Mouse (Mus musculus) left cerebral cortex, postnatal 25 days (tissue): ENCODE measurements around the gene Ptf1a. TPM values are rescaled to one million over a fixed set of nuclear protein-coding genes. Genes with fewer than 3 reads are reported as not detected.
A peak's percentile ranks its signal among the peaks of the same experiment; 100 is the strongest.

ENCODE experiments used
- DNase-seq, 2 experiments: peaks; one replicate each; pipeline ENCODE4 v3.0.0; 2022; ENCODE audit warnings: low spot score in 2 of 2, mixed read lengths in 1 of 2
- intact Hi-C: fragments of 180-260 bp; cut with DNase I; formaldehyde crosslinking; loops from one replicate; pipeline ENCODE4 v1.15.1; 2025
- total RNA-seq, 2 experiments: library from RNA; stranded (reverse); gene quantifications; 2 replicates each; pipeline ENCODE4 v1.2.3; 2021

Gene Ptf1a
- total RNA-seq, result not detected

DNA sequence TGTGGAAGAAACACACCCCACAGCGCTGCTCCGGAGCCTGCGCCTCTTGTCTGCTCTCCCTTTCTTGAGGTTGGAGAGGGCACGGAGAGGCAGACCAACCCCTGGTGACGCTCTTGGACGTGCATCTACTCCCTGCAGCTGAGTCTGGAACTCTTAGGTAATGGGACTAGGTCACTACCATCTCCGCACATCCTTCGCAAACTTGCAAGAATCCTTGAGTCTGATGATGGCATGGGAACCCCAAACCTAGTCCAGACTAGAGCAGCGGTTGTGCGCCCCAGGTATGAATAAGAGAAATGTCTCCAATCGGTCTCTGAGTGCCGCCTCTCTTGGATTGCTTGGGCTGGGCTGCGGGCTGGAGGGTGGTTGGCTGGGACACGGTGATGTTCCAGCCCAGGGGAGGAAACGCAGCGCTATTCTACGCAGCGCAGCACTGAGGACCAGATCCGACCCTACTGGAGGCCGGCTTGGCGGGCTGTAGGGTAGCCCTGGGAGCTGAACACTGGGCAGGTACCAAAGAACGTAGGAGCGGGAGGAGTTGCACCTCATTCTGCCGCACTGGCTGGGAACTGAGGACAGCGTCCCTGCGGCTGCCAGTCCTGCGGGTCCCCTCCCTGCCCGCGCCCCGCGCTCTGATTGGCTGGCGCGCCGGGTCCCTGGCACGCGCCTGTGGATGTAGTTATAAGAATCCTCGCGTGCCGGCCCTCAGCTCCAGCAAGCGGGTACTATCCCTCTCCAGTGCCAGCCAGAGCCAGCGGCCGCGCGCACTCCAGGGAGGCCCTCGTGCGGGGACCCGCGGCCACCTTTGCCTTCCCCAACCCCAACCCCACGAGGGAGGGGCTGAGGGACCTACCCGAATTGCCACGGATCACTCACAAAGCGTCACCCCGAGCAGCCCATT is at the start of gene Ptf1a:
TSS of gene Ptf1a (plus strand) at position 733 of the 901 bp plus-strand sequence.
- no peak for DNase-seq
- intact Hi-C loops, result no loop called here

DNA sequence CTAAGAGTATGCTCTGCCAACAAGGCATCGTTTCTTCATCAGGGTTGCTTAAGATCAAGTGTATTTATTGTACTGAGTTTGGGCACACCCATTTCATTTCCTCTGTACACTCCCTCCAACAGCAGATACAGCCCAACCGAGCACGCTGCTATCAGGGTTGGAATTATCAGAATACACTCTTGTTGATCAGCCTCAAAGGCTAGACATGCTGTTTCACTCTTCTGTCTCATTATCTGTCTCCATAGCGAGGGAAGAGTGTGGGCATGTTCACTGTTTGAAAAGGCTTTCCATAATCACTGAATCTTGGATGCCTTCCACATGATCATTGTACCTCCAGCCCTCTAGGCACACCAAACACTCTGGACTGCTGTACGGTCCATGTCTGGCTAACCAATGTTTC is 40.1 kb upstream of the Ptf1a start:
- intact Hi-C loops, result no loop called here
- no peak for DNase-seq

DNA sequence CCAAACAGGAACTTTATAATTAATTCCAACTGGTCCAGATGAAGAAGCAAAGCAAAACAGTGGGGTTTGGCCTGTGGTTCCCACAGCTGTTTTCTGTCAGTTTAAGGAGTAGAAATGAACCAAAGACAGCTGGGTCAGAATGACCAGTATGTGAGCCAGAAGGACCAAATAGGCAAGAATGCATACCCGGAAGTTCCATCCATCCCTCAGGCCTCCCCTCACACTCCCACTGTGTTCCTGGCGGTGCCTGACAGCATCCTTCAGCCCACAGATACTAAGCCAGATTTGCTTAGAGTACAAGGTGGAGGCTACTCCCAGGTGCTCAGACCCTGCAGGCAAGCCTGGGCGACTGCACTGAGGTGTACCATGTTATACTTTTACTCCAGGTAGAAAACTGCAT is 38.9 kb upstream of the Ptf1a start:
- intact Hi-C loops, result no loop called here

DNA sequence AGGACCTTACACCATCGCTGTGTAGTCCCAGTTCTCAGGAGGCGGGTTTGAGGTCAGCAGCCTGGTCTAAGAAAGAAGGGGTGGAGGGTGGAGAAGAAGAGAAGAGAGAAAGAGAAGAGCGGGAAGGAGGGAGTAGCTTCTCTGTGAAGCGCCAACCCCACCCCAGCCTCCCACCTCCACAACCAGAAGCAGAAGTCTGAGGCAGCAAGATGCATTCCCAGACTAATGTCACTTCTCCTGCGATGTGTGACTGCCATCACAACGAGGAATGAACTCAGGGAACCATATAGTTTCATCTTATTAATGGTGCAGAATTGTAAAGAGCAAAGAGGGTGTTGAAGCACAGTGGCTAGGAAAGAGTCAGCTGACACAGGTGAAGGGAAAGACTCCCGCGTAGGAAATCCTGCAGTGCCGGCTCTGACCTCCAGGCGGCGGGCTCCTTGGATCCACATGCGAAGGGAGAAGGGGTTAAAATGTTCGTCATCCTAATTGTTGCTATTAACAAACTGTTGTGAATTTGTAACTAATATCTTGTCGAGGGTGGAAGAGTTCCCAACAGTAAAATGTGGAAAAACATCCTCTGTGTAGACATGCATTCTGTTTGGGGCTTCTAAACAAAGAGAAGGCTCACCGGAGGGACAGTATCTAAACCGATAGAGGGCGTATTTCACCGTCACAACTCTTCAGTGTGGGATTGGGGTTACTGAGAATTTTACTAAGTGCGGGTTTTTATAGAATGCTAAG is 31.1 kb upstream of the Ptf1a start:
- peak; percentile 66 to 73 for DNase-seq
- intact Hi-C loops, result loop anchor here (10.0 kb wide), 1 partner anchor 1430 kb away; no protein-coding TSS in a partner anchor

More for the DNA sequence above, 38.9 kb upstream of the Ptf1a start:
- no peak for DNase-seq

DNA sequence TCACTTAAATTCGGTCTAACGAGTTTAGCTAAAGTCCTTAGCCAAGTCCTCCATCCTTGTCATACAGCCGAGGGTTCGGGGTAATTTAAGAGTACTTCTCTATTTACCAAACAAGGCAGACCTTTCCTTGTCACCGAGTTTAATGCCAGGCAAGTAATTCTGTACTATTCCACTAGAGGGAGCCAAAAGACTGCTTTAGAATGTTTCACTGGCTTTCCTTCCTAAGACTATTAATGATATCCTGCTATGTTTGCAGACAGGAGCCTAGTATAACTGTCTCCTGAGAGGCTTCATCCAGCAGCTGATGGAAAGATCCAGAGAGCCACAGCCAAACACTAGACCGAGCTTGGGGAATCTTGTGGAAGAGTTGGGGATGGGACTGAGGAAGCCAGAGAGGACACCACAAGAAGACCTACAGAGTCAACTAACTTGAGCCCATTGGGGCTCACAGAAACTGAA is 30.4 kb upstream of the Ptf1a start:
- peak; percentile 65 to 84 for DNase-seq

DNA sequence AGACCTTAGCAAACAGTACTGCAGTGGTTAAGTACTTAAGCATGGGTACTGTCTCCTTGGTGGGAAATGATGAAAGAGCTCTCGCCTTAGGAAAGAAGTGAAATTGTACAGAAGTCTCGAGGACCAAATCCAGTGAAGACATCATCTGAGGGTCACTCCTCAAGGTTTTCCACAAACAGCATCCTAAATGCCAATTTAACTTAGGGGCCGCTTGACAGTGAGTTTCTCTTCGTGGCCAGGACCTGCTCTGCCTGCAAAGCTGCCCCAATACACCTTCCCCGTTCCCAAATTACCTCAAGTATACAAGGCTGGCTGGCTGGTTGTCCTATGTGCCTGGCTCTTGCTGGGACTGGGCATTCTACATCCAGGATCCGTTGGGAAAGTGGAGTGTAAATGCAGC is 29.4 kb upstream of the Ptf1a start:
- intact Hi-C loops, result loop anchor here (5.0 to 10.0 kb wide), 3 partner anchors 491 to 1771 kb away; partner anchors contain the start of gene Etl4
- no peak for DNase-seq

More for the DNA sequence above, 30.4 kb upstream of the Ptf1a start:
- intact Hi-C loops, result loop anchor here (1.0 to 10.0 kb wide), 4 partner anchors 104 to 1772 kb away; partner anchors contain the start of gene Etl4

DNA sequence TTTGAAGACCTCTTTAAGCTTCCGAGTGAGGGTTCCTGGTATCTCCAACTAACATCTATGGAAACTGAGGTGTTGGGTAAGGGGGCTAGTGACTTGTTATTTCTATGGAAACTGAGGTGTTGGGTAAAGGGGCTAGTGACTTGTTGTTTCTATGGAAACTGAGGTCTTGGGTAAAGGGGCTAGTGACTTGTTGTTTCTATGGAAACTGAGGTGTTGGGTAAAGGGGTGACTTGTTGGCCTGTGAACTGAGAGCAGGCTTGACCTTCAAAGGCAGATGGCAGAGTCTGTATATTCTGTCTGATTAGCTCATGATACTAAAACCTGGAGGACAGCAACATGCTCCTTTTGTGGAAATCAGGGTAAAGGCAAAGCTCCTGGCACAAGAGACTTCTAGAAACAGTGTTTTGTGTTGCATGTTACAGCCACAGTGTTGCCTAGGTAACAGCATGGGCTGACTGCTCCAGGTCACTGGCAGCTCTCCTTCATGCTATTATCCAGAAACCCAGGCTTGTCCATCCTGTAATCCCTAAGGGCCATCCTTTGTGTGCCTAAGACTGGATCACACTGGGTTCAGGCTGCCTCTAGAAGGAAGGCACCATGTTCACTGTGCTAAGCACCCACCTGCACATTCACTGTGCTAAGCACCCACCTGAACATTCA is 25.6 kb upstream of the Ptf1a start:
- intact Hi-C loops, result loop anchor here (5.0 to 10.0 kb wide), 3 partner anchors 487 to 1767 kb away; partner anchors contain the start of gene Etl4

DNA sequence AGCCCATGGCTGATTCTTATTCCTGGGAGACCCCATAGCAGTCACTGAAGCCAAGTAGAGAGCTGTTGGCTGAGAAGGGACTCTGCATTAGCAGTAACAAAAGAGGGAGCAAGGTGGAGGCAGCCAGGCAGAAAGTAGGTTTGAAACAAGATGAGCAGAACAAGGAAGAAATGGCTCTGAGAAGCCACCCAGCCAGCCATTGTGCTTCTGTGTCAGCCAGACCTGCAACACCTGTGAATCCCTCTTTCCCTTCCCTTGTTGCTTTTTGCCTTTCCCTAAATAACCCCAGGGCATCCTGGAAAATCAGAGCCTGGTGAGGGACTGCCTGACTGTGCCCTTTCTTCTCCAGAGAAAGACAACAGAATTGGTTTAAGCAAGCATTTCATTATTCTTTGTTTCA is 23.2 kb upstream of the Ptf1a start:
- intact Hi-C loops, result no loop called here
- DNase-seq, result no peak

More for the DNA sequence above, 25.6 kb upstream of the Ptf1a start:
- DNase-seq, result no peak

DNA sequence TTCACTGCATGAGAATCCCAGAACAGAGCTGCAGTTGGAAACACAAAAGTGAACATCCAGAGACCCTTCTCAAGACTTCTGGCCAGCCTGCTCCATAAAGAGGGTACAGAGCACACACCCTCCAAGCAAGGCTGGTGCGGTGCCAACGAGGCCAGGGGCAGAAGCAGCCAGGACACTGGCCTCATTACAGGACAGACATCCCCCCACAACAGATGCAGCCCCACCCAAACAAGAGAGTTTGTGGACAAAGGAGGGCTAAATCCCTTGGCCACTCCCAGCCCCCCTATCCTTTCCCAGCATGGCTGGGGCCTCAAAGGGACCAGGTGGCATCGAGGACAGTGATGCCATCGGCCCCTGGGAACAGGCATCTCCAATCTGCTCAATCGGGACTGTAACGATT is 22.4 kb upstream of the Ptf1a start:
- no peak for DNase-seq
- intact Hi-C loops, result no loop called here

DNA sequence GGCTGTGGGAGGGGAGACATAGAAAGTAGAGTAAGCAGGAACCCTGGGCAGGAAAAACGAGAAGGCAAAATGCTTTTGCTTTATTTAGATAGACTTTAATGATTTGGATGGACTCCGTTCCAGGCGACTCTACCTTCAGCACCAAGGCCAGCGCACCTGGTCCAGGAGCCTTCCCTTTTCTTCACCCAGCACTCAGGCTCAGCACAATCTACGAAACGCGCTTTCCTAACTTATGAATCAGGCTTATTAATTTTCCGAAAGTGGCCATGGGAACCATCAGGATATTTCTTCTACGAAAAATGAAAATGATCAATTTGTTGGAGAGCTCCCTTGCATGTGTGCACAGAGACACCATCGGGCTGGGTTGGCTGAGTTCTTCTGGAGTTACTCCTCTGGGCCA is 16.4 kb upstream of the Ptf1a start:
- intact Hi-C loops, result no loop called here

DNA sequence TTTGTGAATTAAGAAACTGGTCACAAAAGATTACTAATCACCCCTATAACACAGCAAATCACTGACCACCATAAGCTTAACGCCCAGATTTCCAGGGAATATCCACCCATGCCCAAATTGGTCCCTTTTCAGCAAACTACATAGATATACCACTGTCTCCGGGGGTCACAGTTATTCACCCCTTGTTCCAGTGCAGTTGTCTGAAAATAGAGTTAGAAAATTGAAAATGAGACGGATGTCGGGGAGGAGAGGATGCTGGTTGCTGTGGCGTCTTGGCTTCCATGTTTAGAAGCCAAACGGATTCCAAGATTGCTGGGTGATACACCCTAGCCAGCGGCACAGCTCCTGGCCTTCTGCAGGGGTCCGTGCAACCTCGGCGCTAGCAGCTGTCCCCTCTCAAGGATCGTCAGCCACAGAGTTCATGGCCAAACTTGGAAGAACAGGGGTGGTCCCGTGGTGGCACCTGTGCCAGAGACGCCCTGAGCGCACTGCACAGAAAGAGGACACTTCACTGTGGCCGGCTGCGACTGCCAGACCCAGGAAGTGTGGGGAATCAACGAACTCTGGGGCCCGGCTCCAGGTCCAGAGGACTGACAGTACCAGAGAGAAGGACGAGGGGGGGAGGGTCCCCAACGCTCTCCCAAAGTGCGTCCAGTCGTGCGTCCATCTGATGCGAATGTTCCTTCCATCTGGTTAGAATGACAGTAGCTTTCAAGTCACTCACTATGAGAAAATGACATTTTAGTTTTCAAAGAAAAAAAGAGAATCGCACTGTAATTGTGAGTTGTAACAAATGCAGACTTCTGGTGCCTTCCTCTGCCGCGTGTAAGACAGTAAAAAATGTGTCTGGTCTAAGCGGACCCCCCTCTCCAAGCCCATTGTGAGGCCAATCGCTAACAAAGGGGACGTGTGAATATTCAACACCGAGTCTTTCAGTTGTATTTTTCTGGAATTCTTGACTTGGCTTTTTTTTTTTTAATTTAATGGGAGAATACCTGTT is 15.5 kb upstream of the Ptf1a start:
- intact Hi-C loops, result no loop called here
- no peak for DNase-seq

More for the DNA sequence above, 16.4 kb upstream of the Ptf1a start:
- DNase-seq, result no peak

DNA sequence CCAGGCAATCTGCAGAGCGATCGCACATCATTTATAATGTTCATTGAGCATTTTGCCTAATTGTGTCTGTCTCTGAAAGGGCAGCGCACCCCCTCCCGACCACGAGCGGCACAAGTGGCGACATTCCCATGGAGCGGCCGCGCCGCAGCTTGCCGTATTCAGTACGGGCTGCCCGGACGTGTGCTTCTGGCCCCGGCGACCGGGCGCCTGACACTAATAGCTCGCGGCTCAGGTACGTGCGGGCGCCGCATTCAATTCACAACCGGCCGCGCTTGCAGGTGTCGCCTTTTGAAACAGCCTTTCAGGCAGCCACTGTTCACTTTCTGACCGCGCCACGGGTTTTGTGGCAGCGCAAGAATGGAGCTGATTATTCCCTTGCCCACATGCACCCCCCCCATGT is 14.7 kb upstream of the Ptf1a start:
- intact Hi-C loops, result no loop called here
- DNase-seq, result no peak

DNA sequence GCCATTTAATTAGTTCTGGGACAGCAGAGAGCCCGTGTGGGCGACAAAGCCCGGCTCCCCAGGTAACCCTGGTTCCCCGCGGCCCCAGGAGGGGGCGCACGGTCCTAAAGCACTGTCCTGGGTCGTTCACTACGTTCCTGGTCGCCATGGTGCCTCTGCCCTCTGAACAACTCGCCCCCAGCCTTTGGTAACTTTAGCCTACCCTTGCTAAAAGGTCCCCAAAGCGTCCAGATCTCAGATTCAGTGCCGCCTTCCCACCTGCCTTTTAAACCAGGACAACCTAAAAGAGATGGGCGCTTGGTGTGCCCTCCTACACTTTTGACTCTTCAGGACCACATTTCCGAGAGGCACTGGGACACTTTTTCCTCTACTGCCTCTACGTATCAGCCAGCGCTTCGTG is 14.3 kb upstream of the Ptf1a start:
- intact Hi-C loops, result no loop called here
- no peak for DNase-seq

DNA sequence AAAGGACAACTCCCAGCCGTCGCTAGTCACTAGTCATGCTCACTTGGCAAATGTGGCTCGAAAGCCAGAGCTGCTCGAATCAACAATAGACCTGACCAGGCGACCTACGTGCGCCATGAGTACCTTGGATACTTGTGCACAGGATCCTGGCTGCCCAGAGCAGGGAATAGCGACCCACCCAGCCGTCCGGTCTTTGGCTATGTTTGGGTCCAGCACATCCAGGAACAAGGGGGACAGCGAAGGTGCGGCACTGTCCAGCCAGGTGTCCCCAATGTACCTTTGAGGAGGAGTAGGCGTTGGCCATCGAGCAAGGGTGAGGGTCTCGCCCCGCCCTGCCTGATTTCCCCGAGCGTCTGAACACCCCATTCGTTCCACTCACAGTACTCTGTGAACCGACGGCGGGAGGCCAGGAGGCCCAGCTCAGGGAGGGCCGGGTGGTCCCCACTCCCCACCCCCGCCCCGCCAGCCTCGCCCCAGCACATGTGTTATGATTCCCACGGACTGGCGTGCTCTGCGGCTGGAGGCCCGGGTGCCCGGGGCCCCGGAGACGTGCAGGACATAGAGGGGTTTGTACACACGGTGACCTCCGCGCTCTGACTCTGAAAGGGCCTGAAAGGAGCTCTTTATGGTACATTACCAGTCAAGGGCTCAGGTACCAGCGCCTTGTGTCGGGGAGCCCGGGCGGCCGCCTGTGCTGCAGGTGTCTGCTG is 13.7 kb upstream of the Ptf1a start:
- no peak for DNase-seq
- intact Hi-C loops, result no loop called here

DNA sequence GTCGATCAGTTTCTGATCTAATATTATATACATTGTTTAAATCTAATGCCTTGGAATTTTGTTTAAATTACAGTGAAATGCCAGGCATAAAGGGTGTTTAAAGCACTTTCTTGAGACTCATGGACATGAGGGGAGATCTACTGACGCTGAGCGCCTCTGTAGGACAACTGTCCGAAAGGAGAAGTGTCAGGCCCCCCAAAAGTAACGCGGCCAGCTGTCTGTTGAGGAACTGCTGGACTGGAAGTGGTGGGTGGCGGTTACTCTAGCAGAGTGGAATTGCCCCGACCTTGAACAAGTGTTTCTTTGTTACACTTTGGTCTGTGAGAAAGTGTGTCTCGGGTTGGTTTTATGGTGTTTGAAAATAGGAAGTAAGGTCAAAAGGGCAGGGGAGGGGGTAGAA is 1.1 kb upstream of the Ptf1a start:
- intact Hi-C loops, result no loop called here
- no peak for DNase-seq

DNA sequence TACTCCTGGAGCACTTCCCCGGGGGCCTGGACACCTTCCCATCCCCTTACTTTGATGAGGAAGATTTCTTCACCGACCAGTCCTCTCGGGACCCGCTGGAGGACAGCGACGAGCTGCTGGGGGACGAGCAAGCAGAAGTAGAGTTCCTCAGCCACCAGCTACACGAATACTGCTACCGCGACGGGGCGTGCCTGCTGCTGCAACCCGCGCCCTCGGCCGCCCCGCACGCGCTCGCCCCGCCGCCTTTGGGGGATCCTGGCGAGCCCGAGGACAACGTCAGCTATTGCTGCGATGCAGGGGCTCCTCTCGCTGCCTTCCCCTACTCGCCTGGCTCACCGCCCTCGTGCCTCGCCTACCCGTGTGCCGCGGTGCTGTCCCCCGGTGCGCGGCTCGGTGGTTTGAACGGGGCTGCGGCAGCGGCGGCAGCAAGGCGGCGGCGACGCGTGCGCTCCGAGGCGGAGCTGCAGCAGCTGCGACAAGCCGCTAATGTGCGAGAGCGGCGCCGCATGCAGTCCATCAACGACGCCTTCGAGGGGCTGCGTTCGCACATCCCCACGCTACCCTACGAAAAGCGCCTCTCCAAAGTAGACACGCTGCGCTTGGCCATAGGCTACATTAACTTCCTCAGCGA is 523 bp downstream of the Ptf1a start:
- no peak for DNase-seq
- intact Hi-C loops, result no loop called here

DNA sequence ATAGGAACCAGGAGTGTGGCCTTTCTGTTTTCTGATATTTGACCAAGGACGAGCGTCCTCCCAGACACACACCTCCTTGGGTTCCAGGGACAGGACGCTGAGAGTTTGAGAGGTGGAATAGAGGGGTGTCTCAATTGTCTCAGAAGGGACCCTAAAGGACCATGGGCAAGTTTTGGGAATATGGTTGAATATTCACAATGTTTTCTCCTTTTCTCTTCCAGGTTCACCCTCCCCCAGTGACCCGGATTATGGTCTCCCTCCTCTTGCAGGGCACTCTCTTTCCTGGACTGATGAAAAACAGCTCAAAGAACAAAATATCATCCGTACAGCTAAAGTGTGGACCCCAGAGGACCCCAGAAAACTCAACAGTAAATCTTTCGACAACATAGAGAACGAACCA is 1.3 kb downstream of the Ptf1a start:
- intact Hi-C loops, result no loop called here
- DNase-seq, result no peak
